In genomic region chr5:54182754-54183153, GRCm38 (mm10) we compare ENCODE assay signal across 17 mouse cellular contexts.
"Had no signal": no experiment of that assay in that cellular context is flagged by ENCODE, and none has a peak within 500 bp of the region (broad histone marks: within the 10 kb centered on the region; RNA-seq: fewer than 3 reads in every experiment).

No protein-coding gene starts in this region.

- H3K9me3 ChIP-seq: lung, embryonic 15.5 days; midbrain, embryonic 13.5 days; midbrain, embryonic 15.5 days; neural tube, embryonic 12.5 days; stomach, embryonic 15.5 days had no signal

- H3K4me1 ChIP-seq: megakaryocyte, embryonic 14.5 days had no signal

- DNase-seq: liver, postnatal 0 days; lung, adult 2 months; lung, postnatal 36 days; right cerebral cortex, postnatal 14 days; thymus, adult 2 months; thymus, postnatal 25 days; thymus, postnatal 4 days had no signal

- ATAC-seq: liver, postnatal 0 days; lung, postnatal 0 days; midbrain, embryonic 13.5 days; midbrain, embryonic 15.5 days had no signal

- H3K9ac ChIP-seq: liver, postnatal 0 days; lung, embryonic 15.5 days; midbrain, embryonic 13.5 days; midbrain, embryonic 15.5 days; neural tube, embryonic 12.5 days; stomach, embryonic 15.5 days had no signal

- H3K4me3 ChIP-seq: lung, embryonic 15.5 days; megakaryocyte, embryonic 14.5 days; midbrain, embryonic 13.5 days; midbrain, embryonic 15.5 days; neural tube, embryonic 12.5 days; stomach, embryonic 15.5 days had no signal

- H3K4me2 ChIP-seq: lung, embryonic 15.5 days; midbrain, embryonic 11.5 days; neural tube, embryonic 12.5 days; stomach, embryonic 15.5 days had no signal

- H3K27me3 ChIP-seq: lung, embryonic 15.5 days; megakaryocyte, embryonic 14.5 days; midbrain, embryonic 15.5 days; neural tube, embryonic 12.5 days; stomach, embryonic 15.5 days had no signal

- H3K36me3 ChIP-seq: lung, embryonic 15.5 days; midbrain, embryonic 13.5 days; midbrain, embryonic 15.5 days; neural tube, embryonic 12.5 days; stomach, embryonic 15.5 days had no signal

- H3K27ac ChIP-seq: lung, embryonic 15.5 days; macrophage; midbrain, embryonic 13.5 days; midbrain, embryonic 15.5 days; neural tube, embryonic 12.5 days; stomach, embryonic 15.5 days; stomach, postnatal 0 days had no signal
